Mouse (Mus musculus) gastrocnemius, postnatal 25 days (tissue): ENCODE measurements around the gene Rtn4rl2. TPM values are rescaled to one million over a fixed set of nuclear protein-coding genes. Genes with fewer than 3 reads are reported as not detected.

Experiments used
- DNase-seq: peaks from one replicate; pipeline ENCODE4 v3.0.0; 2022
- total RNA-seq, 2 experiments: library from RNA; stranded (reverse); gene quantifications; 1 replicate in 1 of 2; 2 replicates in 1 of 2; pipeline ENCODE4 v1.2.3; 2021

Gene Rtn4rl2
- total RNA-seq, 2 experiments from 2014 or later = 0.43 to 0.54 TPM

- no peak for DNase-seq
Measured at GRCm38 (mm10) chr2:84850407-84851129, 35.9 kb downstream of the Rtn4rl2 start.

- no peak for DNase-seq
Measured at GRCm38 (mm10) chr2:84845226-84845625, 41.3 kb downstream of the Rtn4rl2 start.

- no peak for DNase-seq
Measured at GRCm38 (mm10) chr2:84843654-84844053, 42.9 kb downstream of the Rtn4rl2 start.

- no peak for DNase-seq
Measured at GRCm38 (mm10) chr2:84841905-84842304, 44.6 kb downstream of the Rtn4rl2 start.

GRCm38 (mm10) chr2:84840748-84841563 is 45.6 kb downstream of the Rtn4rl2 start:
- DNase-seq = no peak

GRCm38 (mm10) chr2:84840016-84840747 is 46.3 kb downstream of the Rtn4rl2 start:
- peak; percentile 77 for DNase-seq

- DNase-seq = peak; percentile 77
Measured at GRCm38 (mm10) chr2:84838993-84839980, 47.2 kb downstream of the Rtn4rl2 start.

GRCm38 (mm10) chr2:84838593-84838949 is 47.9 kb downstream of the Rtn4rl2 start, which contains the start of gene Slc43a1:
Gene Slc43a1 (plus strand): TSS chr2:84838850.
- DNase-seq = no peak

GRCm38 (mm10) chr2:84837817-84838592 is 48.5 kb downstream of the Rtn4rl2 start:
- DNase-seq = peak; percentile 39

- no peak for DNase-seq
Measured at GRCm38 (mm10) chr2:84837107-84837506, 49.4 kb downstream of the Rtn4rl2 start.

GRCm38 (mm10) chr2:84831666-84832391 is 54.7 kb downstream of the Rtn4rl2 start:
- DNase-seq = peak; percentile 85

GRCm38 (mm10) chr2:84827283-84827920 is 59.1 kb downstream of the Rtn4rl2 start:
- DNase-seq = no peak

- DNase-seq = peak; percentile 87
Measured at GRCm38 (mm10) chr2:84826488-84827282, 59.8 kb downstream of the Rtn4rl2 start, which contains the start of gene Timm10. Gene Timm10 (plus strand): TSS chr2:84826997.

GRCm38 (mm10) chr2:84823237-84823636 is 63.3 kb downstream of the Rtn4rl2 start:
- no peak for DNase-seq

GRCm38 (mm10) chr2:84822552-84822951 is 64.0 kb downstream of the Rtn4rl2 start, which contains the start of gene Smtnl1:
Gene Smtnl1 (minus strand): TSS chr2:84822652.
- no peak for DNase-seq
